9 mouse cellular contexts compared by ENCODE assay signal in the genomic region with DNA sequence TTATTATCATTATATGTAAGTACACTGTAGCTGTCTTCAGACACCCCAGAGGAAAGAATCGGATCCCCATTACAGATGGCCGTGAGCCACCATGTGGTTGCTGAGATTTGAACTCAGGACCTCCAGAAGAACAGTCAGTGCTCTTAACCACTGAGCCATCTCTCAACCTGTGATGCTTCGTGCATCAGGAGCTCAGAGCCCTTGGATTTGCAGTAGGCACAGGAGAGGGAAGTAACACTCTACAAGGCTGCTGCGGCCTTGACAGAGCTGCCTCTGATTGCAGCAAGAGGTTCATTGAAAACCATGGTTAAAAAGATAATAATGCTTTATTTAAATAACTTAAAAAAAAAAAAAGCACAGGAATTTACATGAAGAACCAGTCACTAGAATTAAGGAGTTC. TPM values are rescaled to one million over a fixed set of nuclear protein-coding genes. Genes with fewer than 3 reads are reported as not detected.
DNase-seq lines count a peak whose midpoint lies in the region; ATAC-seq lines count a peak whose summit lies in the region.
"Had no signal": no experiment of that assay in that cellular context is flagged by ENCODE, and none has a peak within 500 bp of the region (broad histone marks: within the 10 kb centered on the region; RNA-seq: fewer than 3 reads in every experiment).

No protein-coding gene starts in this region.

- H3K27ac ChIP-seq in limb, embryonic 11.5 days (replicated peaks; ENCODE audit: low read depth, low read length): no peak overlapping the region

- peak; percentile 83 for DNase-seq in heart, adult 11 months
- no peak for DNase-seq in heart, postnatal 36 days
- DNase-seq in ovary, postnatal 36 days (ENCODE audit: low spot score): peak; percentile 27
- no peak for DNase-seq in ovary, postnatal 14 days (ENCODE audit: low spot score)
- DNase-seq in limb, embryonic 11.5 days (ENCODE audit: low spot score): no peak
- no peak for DNase-seq in layer of hippocampus, adult 9-10 months (ENCODE audit: low spot score)
- no peak for DNase-seq in right cerebral cortex, postnatal 25 days
- DNase-seq: B cell, adult 2 months had no signal

- no peak overlapping the region for H3K9ac ChIP-seq in limb, embryonic 11.5 days (ENCODE audit: low read length)

- peaks cover 12% of the 10 kb centered on the region; the same call in 1 of the 2 replicates for H3K4me1 ChIP-seq in limb, embryonic 11.5 days (ENCODE audit: control insufficient read depth, insufficient read depth, low read length)

- ATAC-seq in limb, embryonic 11.5 days (ENCODE audit: insufficient number of reproducible peaks, low FRiP score, low TSS enrichment, low read depth): no peak
- no peak for ATAC-seq in erythroid progenitor cell, adult 5-6 weeks (replicated peaks; ENCODE audit: low FRiP score, poor library complexity, severe bottlenecking)

- intact Hi-C loops in heart, postnatal 36 days (cut with DNase I): loop anchor here (5.0 kb wide), 1 partner anchor 811 kb away; a partner anchor contains a TSS

- WGBS in limb, embryonic 11.5 days: 77% methylated on average over 4 of the region's 4 CpGs

- peak overlapping the region; percentile 56 for H3K4me2 ChIP-seq in limb, embryonic 11.5 days (ENCODE audit: low read depth, severe bottlenecking)

- peak overlapping the region; percentile 55 for H3K4me3 ChIP-seq in limb, embryonic 11.5 days (ENCODE audit: low read depth, low read length)

- H3K36me3 ChIP-seq in limb, embryonic 11.5 days (ENCODE audit: control insufficient read depth, insufficient read depth, low read length): no peaks in the 10 kb centered on the region

- no peaks in the 10 kb centered on the region for H3K27me3 ChIP-seq in limb, embryonic 11.5 days (ENCODE audit: control insufficient read depth, insufficient read depth, low read length)

- H3K9me3 ChIP-seq in limb, embryonic 11.5 days (ENCODE audit: control insufficient read depth, low read length): no peaks in the 10 kb centered on the region

RNA-seq across cellular contexts. Expression of a gene that starts 1.2 kb away (rescaled TPM):
- total RNA-seq in heart, postnatal 36 days (2021): 10 to 100 TPM; 17.8 to 19.3 TPM
- 64.9 and 70.7 TPM in 2 replicates for polyA plus RNA-seq in limb, embryonic 11.5 days (2014; fragmentation: Nextera tagmentation; extraction: Ambion mirVana)
- total RNA-seq in erythroid progenitor cell, adult 5-6 weeks (2015; ENCODE audit: low replicate concordance): 14.1 TPM in 1 of 2 replicates, not detected in the other
- total RNA-seq in erythroid progenitor cell, adult 5-6 weeks (2017; ENCODE audit: low replicate concordance): 0.77 TPM in 1 of 2 replicates, not detected in the other

RNA-seq across cellular contexts. Expression of a gene that starts 3.3 kb away (rescaled TPM):
- 10 to 100 TPM; 16.8 to 17.3 TPM for total RNA-seq in heart, postnatal 36 days (2021)
- 20.9 and 26.2 TPM in 2 replicates for polyA plus RNA-seq in limb, embryonic 11.5 days (2014; fragmentation: Nextera tagmentation; extraction: Ambion mirVana)
- total RNA-seq in erythroid progenitor cell, adult 5-6 weeks (2015; ENCODE audit: low replicate concordance): 11.2 and 13.4 TPM in 2 replicates
- total RNA-seq in erythroid progenitor cell, adult 5-6 weeks (2017; ENCODE audit: low replicate concordance): 7.3 and 9.6 TPM in 2 replicates

Comparison
In these comparisons a context has a peak if more than half of its experiments do, and no peak if none do; other contexts are left out.
1. DNase-seq: peak in heart, adult 11 months (single experiment) and ovary, postnatal 36 days (single experiment); none in heart, postnatal 36 days (0 of 2), ovary, postnatal 14 days (single experiment), limb, embryonic 11.5 days (single experiment), layer of hippocampus, adult 9-10 months (single experiment) and right cerebral cortex, postnatal 25 days (single experiment).